Mouse (Mus musculus) retina, postnatal 7 days (tissue): Measurements from ENCODE around the gene Ap3d1.
A peak's percentile ranks its signal among the peaks of the same experiment; 100 is the strongest.

Experiments used
- DNase-seq: peaks from one replicate; pipeline ENCODE4 v3.0.0-alpha.2; 2012; ENCODE audit warnings: low read depth, low spot score

Ap3d1 gene

GRCm38 (mm10) chr10:80703643-80704042 is 38.4 kb downstream of the Ap3d1 start:
- DNase-seq = no peak

- DNase-seq = peak; percentile 85
Observed at GRCm38 (mm10) chr10:80702536-80703390, 39.3 kb downstream of the Ap3d1 start.

- peak; percentile 99 for DNase-seq
Observed at GRCm38 (mm10) chr10:80701721-80702535, 40.1 kb downstream of the Ap3d1 start, which contains the start of the genes Mob3a and Izumo4. TSS of gene Mob3a (minus strand) at chr10:80701977. TSS of gene Izumo4 (plus strand) at chr10:80702184.

- no peak for DNase-seq
Observed at GRCm38 (mm10) chr10:80700732-80701131, 41.3 kb downstream of the Ap3d1 start.

- no peak for DNase-seq
Observed at GRCm38 (mm10) chr10:80700038-80700504, 42.0 kb downstream of the Ap3d1 start.

- no peak for DNase-seq
Observed at GRCm38 (mm10) chr10:80698605-80699004, 43.5 kb downstream of the Ap3d1 start.

- no peak for DNase-seq
Observed at GRCm38 (mm10) chr10:80697812-80698211, 44.3 kb downstream of the Ap3d1 start.

GRCm38 (mm10) chr10:80697393-80697787 is 44.7 kb downstream of the Ap3d1 start:
- no peak for DNase-seq

- DNase-seq = no peak
Observed at GRCm38 (mm10) chr10:80696502-80697392, 45.3 kb downstream of the Ap3d1 start.

GRCm38 (mm10) chr10:80695801-80696501 is 46.1 kb downstream of the Ap3d1 start:
- DNase-seq = no peak

- DNase-seq = no peak
Observed at GRCm38 (mm10) chr10:80695186-80695585, 46.9 kb downstream of the Ap3d1 start.

GRCm38 (mm10) chr10:80694159-80694938 is 47.7 kb downstream of the Ap3d1 start:
- no peak for DNase-seq

- no peak for DNase-seq
Observed at GRCm38 (mm10) chr10:80693401-80694045, 48.5 kb downstream of the Ap3d1 start.

GRCm38 (mm10) chr10:80692249-80693165 is 49.6 kb downstream of the Ap3d1 start:
- no peak for DNase-seq

GRCm38 (mm10) chr10:80687850-80688249 is 54.2 kb downstream of the Ap3d1 start:
- DNase-seq = peak; percentile 68

- no peak for DNase-seq
Observed at GRCm38 (mm10) chr10:80686617-80687016, 55.4 kb downstream of the Ap3d1 start.

GRCm38 (mm10) chr10:80684984-80685383 is 57.1 kb downstream of the Ap3d1 start:
- DNase-seq = no peak

- peak; percentile 46 for DNase-seq
Observed at GRCm38 (mm10) chr10:80684214-80684613, 57.9 kb downstream of the Ap3d1 start.
